Mouse (Mus musculus) megakaryocyte, embryonic 14.5 days (primary cell): Measurements from ENCODE around the gene Hoxb9.

Experiments used
- FLI1 ChIP-seq: IDR thresholded peaks from 2 replicates; pipeline ENCODE4 v1.6.1; 2012; ENCODE audit warnings: low read length, inconsistent platforms, mixed read lengths
- GATA1 ChIP-seq: IDR thresholded peaks from 3 replicates; pipeline ENCODE4 v1.6.1; 2012; ENCODE audit warnings: mixed read lengths, low read length, inconsistent platforms, borderline replicate concordance

- TF ChIP-seq GATA1 (no peak), FLI1 (no peak)
Measured at GRCm38 (mm10) chr11:96302381-96303150, 31.3 kb downstream of the Hoxb9 start.
